ENCODE assay signal across 8 mouse cellular contexts in genomic region chr5:129669453-129670035, GRCm38 (mm10). TPM values are rescaled to one million over a fixed set of nuclear protein-coding genes. Genes with fewer than 3 reads are reported as not detected.
DNase-seq lines count a peak whose midpoint lies in the region; ATAC-seq and TF ChIP-seq lines count a peak whose summit lies in the region.

No protein-coding gene starts in this region.

- no peak for TF ChIP-seq CTCF in lung, embryonic 14.5 days (IDR thresholded peaks at IDR 0.05; ENCODE audit: low read depth)

- peak; percentile 80; the same call in 1 of the 2 replicates for ATAC-seq in lung, embryonic 14.5 days (ENCODE audit: insufficient read depth)
- ATAC-seq in embryonic facial prominence, embryonic 12.5 days (ENCODE audit: insufficient number of reproducible peaks, insufficient read depth, low FRiP score, low TSS enrichment), result 0 out of 2 replicates have a peak, but pooled peaks have one; percentile 35
- ATAC-seq in intestine, embryonic 15.5 days, result peak; percentile 85
- ATAC-seq in midbrain, embryonic 14.5 days (ENCODE audit: low FRiP score, low TSS enrichment), result peak; percentile 40; the same call in 1 of the 2 replicates
- no peak; the same call in 1 of the 2 replicates for ATAC-seq in megakaryocyte progenitor cell, adult 5-6 weeks (replicated peaks; ENCODE audit: poor library complexity)

- WGBS in lung, embryonic 14.5 days, result under 1% methylated on average over 31 of the region's 31 CpGs
- 1% methylated on average over 31 of the region's 31 CpGs for WGBS in embryonic facial prominence, embryonic 12.5 days
- WGBS in intestine, embryonic 15.5 days, result 1% methylated on average over 31 of the region's 31 CpGs
- WGBS in midbrain, embryonic 14.5 days, result under 1% methylated on average over 31 of the region's 31 CpGs

- 0 out of 2 replicates have a peak, but pooled peaks cover 6% of the 10 kb centered on the region for H3K4me1 ChIP-seq in lung, embryonic 14.5 days (ENCODE audit: insufficient read depth)
- peaks cover 11% of the 10 kb centered on the region; the same call in 1 of the 2 replicates for H3K4me1 ChIP-seq in embryonic facial prominence, embryonic 12.5 days
- 0 out of 2 replicates have a peak, but pooled peaks cover 3% of the 10 kb centered on the region for H3K4me1 ChIP-seq in intestine, embryonic 15.5 days (replicated peaks)
- peaks cover 8% of the 10 kb centered on the region for H3K4me1 ChIP-seq in midbrain, embryonic 14.5 days (ENCODE audit: control insufficient read depth, insufficient read depth, low read length)

- H3K4me3 ChIP-seq in lung, embryonic 14.5 days (ENCODE audit: low read depth, low read length), result peak overlapping the region; percentile 78
- H3K4me3 ChIP-seq in embryonic facial prominence, embryonic 12.5 days, result peak overlapping the region; percentile 79
- H3K4me3 ChIP-seq in intestine, embryonic 15.5 days (replicated peaks), result peak overlapping the region; percentile 85
- H3K4me3 ChIP-seq in midbrain, embryonic 14.5 days (replicated peaks; ENCODE audit: low read depth, low read length), result peak overlapping the region; percentile 76

- peak overlapping the region; percentile 71 for H3K4me2 ChIP-seq in lung, embryonic 14.5 days
- H3K4me2 ChIP-seq in embryonic facial prominence, embryonic 12.5 days (replicated peaks), result peak overlapping the region; percentile 72
- H3K4me2 ChIP-seq in intestine, embryonic 15.5 days (replicated peaks), result peak overlapping the region; percentile 83
- H3K4me2 ChIP-seq in midbrain, embryonic 14.5 days (ENCODE audit: low read length), result peak overlapping the region; percentile 79

- H3K9ac ChIP-seq in lung, embryonic 14.5 days, result peak overlapping the region; percentile 84
- H3K9ac ChIP-seq in embryonic facial prominence, embryonic 12.5 days, result peak overlapping the region; percentile 87
- peak overlapping the region; percentile 89 for H3K9ac ChIP-seq in intestine, embryonic 15.5 days
- H3K9ac ChIP-seq in midbrain, embryonic 14.5 days (replicated peaks; ENCODE audit: low read length), result peak overlapping the region; percentile 85

- no peaks in the 10 kb centered on the region for H3K9me3 ChIP-seq in lung, embryonic 14.5 days (ENCODE audit: low read depth, low read length)
- H3K9me3 ChIP-seq in embryonic facial prominence, embryonic 12.5 days, result 0 out of 2 replicates have a peak, but pooled peaks cover 7% of the 10 kb centered on the region
- H3K9me3 ChIP-seq in intestine, embryonic 15.5 days, result no peaks in the 10 kb centered on the region
- no peaks in the 10 kb centered on the region for H3K9me3 ChIP-seq in midbrain, embryonic 14.5 days (ENCODE audit: control insufficient read depth, low read length)

- no peaks in the 10 kb centered on the region for H3K27me3 ChIP-seq in lung, embryonic 14.5 days (ENCODE audit: insufficient read depth, low read length)
- no peaks in the 10 kb centered on the region for H3K27me3 ChIP-seq in embryonic facial prominence, embryonic 12.5 days
- no peaks in the 10 kb centered on the region for H3K27me3 ChIP-seq in intestine, embryonic 15.5 days (replicated peaks)
- no peaks in the 10 kb centered on the region for H3K27me3 ChIP-seq in midbrain, embryonic 14.5 days (ENCODE audit: control insufficient read depth, insufficient read depth, low read length)

- peak; percentile 17 for DNase-seq in lung, embryonic 14.5 days
- DNase-seq in lung, postnatal 10 days, result no peak
- no peak for DNase-seq in midbrain, embryonic 14.5 days
- DNase-seq in testis, postnatal 10 days (ENCODE audit: low spot score), result no peak
- no peak for DNase-seq in adrenal gland, adult 8-10 months

- H3K36me3 ChIP-seq in lung, embryonic 14.5 days (ENCODE audit: insufficient read depth), result no peaks in the 10 kb centered on the region
- no peaks in the 10 kb centered on the region for H3K36me3 ChIP-seq in embryonic facial prominence, embryonic 12.5 days
- H3K36me3 ChIP-seq in intestine, embryonic 15.5 days, result no peaks in the 10 kb centered on the region
- no peaks in the 10 kb centered on the region for H3K36me3 ChIP-seq in midbrain, embryonic 14.5 days (ENCODE audit: control insufficient read depth, insufficient read depth, low read length)

- no peak overlapping the region for H3K27ac ChIP-seq in lung, embryonic 14.5 days (ENCODE audit: low read depth)
- H3K27ac ChIP-seq in embryonic facial prominence, embryonic 12.5 days, result peak overlapping the region; percentile 47; the same call in 1 of the 2 replicates
- 0 out of 2 replicates have a peak overlapping the region, but pooled peaks have one; percentile 32 for H3K27ac ChIP-seq in intestine, embryonic 15.5 days
- H3K27ac ChIP-seq in midbrain, embryonic 14.5 days (replicated peaks; ENCODE audit: low read depth, low read length), result peak overlapping the region; percentile 68; the same call in 1 of the 2 replicates

RNA-seq across cellular contexts. Expression of gene Zfp11, which starts 0.4 kb away (rescaled TPM):
- polyA plus RNA-seq in lung, embryonic 14.5 days (2014; fragmentation: Nextera tagmentation; extraction: Ambion mirVana), result 5.3 and 6.3 TPM in 2 replicates
- polyA plus RNA-seq in embryonic facial prominence, embryonic 12.5 days (2016; fragmentation: Nextera tagmentation; extraction: Ambion mirVana), result 5.5 and 6.2 TPM in 2 replicates
- polyA plus RNA-seq in intestine, embryonic 15.5 days (2015; fragmentation: Nextera tagmentation; extraction: Ambion mirVana), result 2.9 and 3.5 TPM in 2 replicates
- polyA plus RNA-seq in midbrain, embryonic 14.5 days (2014; fragmentation: Nextera tagmentation; extraction: Ambion mirVana), result 8.4 and 10.3 TPM in 2 replicates
- 1 to 10 TPM; 3.4 to 5.2 (median 4.1) TPM for total RNA-seq in adrenal gland, adult 8-10 months (2022)
- total RNA-seq in megakaryocyte progenitor cell, adult 5-6 weeks (2015), result 3.2 and 4.0 TPM in 2 replicates
- 2.1 and 2.9 TPM in 2 replicates for total RNA-seq in megakaryocyte progenitor cell, adult 5-6 weeks (2017)

RNA-seq across cellular contexts. Expression of gene Sept14, which starts 38.8 kb away (rescaled TPM):
- not detected in 2 replicates for polyA plus RNA-seq in lung, embryonic 14.5 days (2014; fragmentation: Nextera tagmentation; extraction: Ambion mirVana)
- polyA plus RNA-seq in embryonic facial prominence, embryonic 12.5 days (2016; fragmentation: Nextera tagmentation; extraction: Ambion mirVana), result not detected in 2 replicates
- polyA plus RNA-seq in intestine, embryonic 15.5 days (2015; fragmentation: Nextera tagmentation; extraction: Ambion mirVana), result not detected in 2 replicates
- polyA plus RNA-seq in midbrain, embryonic 14.5 days (2014; fragmentation: Nextera tagmentation; extraction: Ambion mirVana), result not detected in 2 replicates
- total RNA-seq in adrenal gland, adult 8-10 months (2022), result not detected
- total RNA-seq in megakaryocyte progenitor cell, adult 5-6 weeks (2015), result not detected in 2 replicates
- total RNA-seq in megakaryocyte progenitor cell, adult 5-6 weeks (2017), result not detected in 2 replicates

RNA-seq across cellular contexts. Expression of gene Mrps17, which starts 45.8 kb away (rescaled TPM):
- 187 and 196 TPM in 2 replicates for polyA plus RNA-seq in lung, embryonic 14.5 days (2014; fragmentation: Nextera tagmentation; extraction: Ambion mirVana)
- 187 and 190 TPM in 2 replicates for polyA plus RNA-seq in embryonic facial prominence, embryonic 12.5 days (2016; fragmentation: Nextera tagmentation; extraction: Ambion mirVana)
- polyA plus RNA-seq in intestine, embryonic 15.5 days (2015; fragmentation: Nextera tagmentation; extraction: Ambion mirVana), result 189 and 197 TPM in 2 replicates
- polyA plus RNA-seq in midbrain, embryonic 14.5 days (2014; fragmentation: Nextera tagmentation; extraction: Ambion mirVana), result 182 and 200 TPM in 2 replicates
- total RNA-seq in adrenal gland, adult 8-10 months (2022), result 100 to 1,000 TPM in 1 of 4 experiments, 10 to 100 TPM in 3; 88.6 to 111 (median 90.3) TPM
- 156 and 202 TPM in 2 replicates for total RNA-seq in megakaryocyte progenitor cell, adult 5-6 weeks (2015)
- total RNA-seq in megakaryocyte progenitor cell, adult 5-6 weeks (2017), result 130 and 149 TPM in 2 replicates

RNA-seq across cellular contexts. Expression of gene Nipsnap2, which starts 55.3 kb away (rescaled TPM):
- 82.2 and 86.2 TPM in 2 replicates for polyA plus RNA-seq in lung, embryonic 14.5 days (2014; fragmentation: Nextera tagmentation; extraction: Ambion mirVana)
- polyA plus RNA-seq in embryonic facial prominence, embryonic 12.5 days (2016; fragmentation: Nextera tagmentation; extraction: Ambion mirVana), result 89.1 and 96.8 TPM in 2 replicates
- 86.1 and 94.2 TPM in 2 replicates for polyA plus RNA-seq in intestine, embryonic 15.5 days (2015; fragmentation: Nextera tagmentation; extraction: Ambion mirVana)
- 80.4 and 88.3 TPM in 2 replicates for polyA plus RNA-seq in midbrain, embryonic 14.5 days (2014; fragmentation: Nextera tagmentation; extraction: Ambion mirVana)
- total RNA-seq in adrenal gland, adult 8-10 months (2022), result 100 to 1,000 TPM; 133 to 158 (median 149) TPM
- 25.5 and 30.3 TPM in 2 replicates for total RNA-seq in megakaryocyte progenitor cell, adult 5-6 weeks (2015)
- total RNA-seq in megakaryocyte progenitor cell, adult 5-6 weeks (2017), result 26.3 and 26.9 TPM in 2 replicates
